13 mouse cellular contexts compared by ENCODE assay signal in the genomic region with DNA sequence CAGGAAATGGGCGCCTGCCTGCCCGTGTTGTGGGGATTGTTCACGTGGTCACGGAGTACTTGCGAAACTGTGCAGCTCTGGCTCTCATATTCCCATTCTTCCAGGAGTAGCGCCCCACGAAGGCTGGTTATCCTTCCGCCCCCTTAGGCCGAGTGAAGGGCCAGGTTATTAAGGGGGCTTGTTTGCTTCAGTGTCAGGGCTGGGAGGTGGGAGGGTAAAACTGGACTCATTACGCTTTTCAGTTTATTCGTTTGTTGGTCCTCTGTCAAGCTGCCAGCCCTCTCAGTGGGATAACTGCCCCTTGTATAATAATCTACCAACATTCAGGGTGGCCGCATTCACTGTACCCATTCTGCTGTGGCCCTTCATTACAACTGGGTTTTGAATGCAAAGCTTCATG.
DNase-seq lines count a peak whose midpoint lies in the region; ATAC-seq and TF ChIP-seq lines count a peak whose summit lies in the region.
"Had no signal": no experiment of that assay in that cellular context is flagged by ENCODE, and none has a peak within 500 bp of the region (broad histone marks: within the 10 kb centered on the region; RNA-seq: fewer than 3 reads in every experiment).

No protein-coding gene starts in this region.

- no peaks in the 10 kb centered on the region for H3K9me3 ChIP-seq in forebrain, embryonic 12.5 days
- H3K9me3 ChIP-seq in midbrain, embryonic 11.5 days (ENCODE audit: control insufficient read depth, low read length): no peaks in the 10 kb centered on the region
- H3K9me3 ChIP-seq: embryonic facial prominence, embryonic 15.5 days; heart, embryonic 15.5 days had no signal

- WGBS in forebrain, embryonic 12.5 days: 22% methylated on average over 12 of the region's 12 CpGs
- 50% methylated on average over 12 of the region's 12 CpGs for WGBS in midbrain, embryonic 11.5 days

- no peak for TF ChIP-seq CTCF in left cerebral cortex, adult 2 months (IDR thresholded peaks at IDR 0.05)

- peak overlapping the region; percentile 17; the same call in 1 of the 2 replicates for H3K4me3 ChIP-seq in left cerebral cortex, adult 2 months
- no peak overlapping the region for H3K4me3 ChIP-seq in forebrain, embryonic 12.5 days (replicated peaks)
- H3K4me3 ChIP-seq in midbrain, embryonic 11.5 days (ENCODE audit: low read depth, low read length): no peak overlapping the region
- H3K4me3 ChIP-seq: embryonic facial prominence, embryonic 15.5 days; gastrocnemius, adult 2 months; heart, embryonic 15.5 days had no signal

- no peak overlapping the region for H3K9ac ChIP-seq in forebrain, embryonic 12.5 days
- H3K9ac ChIP-seq in midbrain, embryonic 11.5 days (ENCODE audit: low read length): no peak overlapping the region
- H3K9ac ChIP-seq: embryonic facial prominence, embryonic 15.5 days; heart, embryonic 15.5 days had no signal

- no peaks in the 10 kb centered on the region for H3K36me3 ChIP-seq in forebrain, embryonic 12.5 days (replicated peaks)
- H3K36me3 ChIP-seq in midbrain, embryonic 11.5 days (ENCODE audit: control insufficient read depth, insufficient read depth, low read length): no peaks in the 10 kb centered on the region
- H3K36me3 ChIP-seq: embryonic facial prominence, embryonic 15.5 days; heart, embryonic 15.5 days had no signal

- peaks cover 20% of the 10 kb centered on the region for H3K27me3 ChIP-seq in forebrain, embryonic 12.5 days
- no peaks in the 10 kb centered on the region for H3K27me3 ChIP-seq in midbrain, embryonic 11.5 days (ENCODE audit: control insufficient read depth, insufficient read depth, low read length)
- H3K27me3 ChIP-seq: CH12.LX; embryonic facial prominence, embryonic 15.5 days; heart, embryonic 15.5 days had no signal

- intact Hi-C loops in left cerebral cortex, adult 2 months (cut with DNase I): loop anchor here (5.0 kb wide), 1 partner anchor 133 kb away; a partner anchor contains a TSS
- intact Hi-C loops in left cerebral cortex, postnatal 25 days (cut with DNase I): loop anchor here (5.0 kb wide), 1 partner anchor 133 kb away; a partner anchor contains a TSS

- H3K4me2 ChIP-seq in forebrain, embryonic 12.5 days: peak overlapping the region; percentile 24
- no peak overlapping the region for H3K4me2 ChIP-seq in midbrain, embryonic 11.5 days
- H3K4me2 ChIP-seq: embryonic facial prominence, embryonic 15.5 days; heart, embryonic 15.5 days had no signal

- peak overlapping the region; percentile 19; the same call in 1 of the 2 replicates for H3K27ac ChIP-seq in left cerebral cortex, adult 2 months
- H3K27ac ChIP-seq in forebrain, embryonic 12.5 days: no peak overlapping the region
- H3K27ac ChIP-seq in midbrain, embryonic 11.5 days (ENCODE audit: low read depth, low read length): no peak overlapping the region; the same call in 1 of the 2 replicates
- H3K27ac ChIP-seq: embryonic facial prominence, embryonic 15.5 days; gastrocnemius, adult 2 months; heart, embryonic 15.5 days had no signal

- DNase-seq in left cerebral cortex, adult 2 months (ENCODE audit: extremely low spot score in 1 of 2, low spot score in 2 of 2): no peak
- DNase-seq in left cerebral cortex, postnatal 25 days (ENCODE audit: low spot score in 2 of 2): no peak
- peak; percentile 24 for DNase-seq in cerebellum, adult 11-12 months
- no peak for DNase-seq in midbrain, embryonic 11.5 days (ENCODE audit: low spot score, missing footprints)
- no peak for DNase-seq in thymus, postnatal 4 days
- no peak for DNase-seq in ovary, postnatal 14 days (ENCODE audit: low spot score)
- no peak for DNase-seq in thymus, postnatal 14 days
- DNase-seq: gastrocnemius, adult 2 months; kidney, adult 8-10 months had no signal

- ATAC-seq in forebrain, embryonic 12.5 days (ENCODE audit: low FRiP score): peak; percentile 87
- peak; percentile 75 for ATAC-seq in midbrain, embryonic 11.5 days (ENCODE audit: low FRiP score)

- peaks cover 21% of the 10 kb centered on the region for H3K4me1 ChIP-seq in forebrain, embryonic 12.5 days
- peaks cover 14% of the 10 kb centered on the region for H3K4me1 ChIP-seq in midbrain, embryonic 11.5 days (ENCODE audit: control insufficient read depth, insufficient read depth, low read length)
- H3K4me1 ChIP-seq: embryonic facial prominence, embryonic 15.5 days; heart, embryonic 15.5 days had no signal
